Mouse (Mus musculus) right cerebral cortex, adult 18-20 months (tissue): ENCODE results near the gene Fam222a.
A peak's percentile ranks its signal among the peaks of the same experiment; 100 is the strongest.

Experiments used
- DNase-seq: peaks from one replicate; pipeline ENCODE4 v3.0.0; 2022; ENCODE audit warnings: mixed read lengths

Gene Fam222a

DNA sequence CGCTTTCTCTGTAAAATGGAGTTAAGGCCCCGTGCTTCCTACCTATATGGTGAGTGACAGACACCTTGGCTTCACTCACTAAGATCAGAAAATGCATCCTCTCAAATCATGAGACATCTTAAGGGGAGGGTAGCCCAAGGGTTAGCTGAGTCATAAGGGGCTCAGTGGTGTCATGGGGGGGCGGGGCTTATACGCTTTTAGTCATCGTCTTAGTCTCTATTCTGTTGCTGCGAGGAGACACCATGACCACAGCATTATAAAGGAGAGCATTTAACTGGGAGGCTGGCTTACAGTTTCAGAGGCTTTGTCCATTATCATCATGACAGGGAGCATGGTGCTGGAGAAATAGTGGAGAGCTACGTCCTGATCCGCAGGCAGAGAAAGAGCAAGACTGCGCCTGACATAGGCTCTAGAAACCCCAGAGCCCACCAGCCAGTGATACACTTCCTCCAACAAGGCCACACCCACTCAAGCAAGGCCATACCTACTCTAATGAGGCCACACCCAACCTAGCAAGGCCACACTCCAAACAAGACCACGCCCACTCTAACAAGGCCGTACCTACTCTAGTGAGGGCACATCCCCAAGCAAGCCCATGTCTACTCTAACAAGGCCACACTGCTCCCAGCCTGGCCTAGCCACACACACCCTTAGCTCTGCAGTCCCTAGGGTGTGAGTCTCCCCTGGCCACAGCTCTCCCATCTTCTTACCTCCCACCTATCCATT is 48.7 kb downstream of the Fam222a start:
- no peak for DNase-seq

DNA sequence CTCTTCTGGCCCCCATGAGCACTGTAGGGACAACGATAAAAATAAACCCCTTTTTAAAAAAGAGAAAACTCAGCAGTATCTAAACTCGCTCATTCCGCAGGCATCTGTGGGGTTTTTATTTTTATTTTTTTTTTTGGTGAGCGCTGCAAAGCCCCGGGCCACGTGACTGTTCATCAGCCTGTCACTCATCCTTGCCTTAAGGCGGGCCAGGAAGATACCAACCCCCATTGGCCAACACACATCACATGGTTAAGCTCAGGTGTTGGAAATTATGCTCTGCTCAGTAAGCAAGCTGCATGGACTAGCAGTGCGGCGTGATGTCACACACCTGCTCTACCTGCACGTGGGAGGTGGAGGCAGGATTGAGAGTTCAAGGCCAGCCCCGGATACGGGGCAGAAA is 50.0 kb downstream of the Fam222a start:
- DNase-seq = no peak

DNA sequence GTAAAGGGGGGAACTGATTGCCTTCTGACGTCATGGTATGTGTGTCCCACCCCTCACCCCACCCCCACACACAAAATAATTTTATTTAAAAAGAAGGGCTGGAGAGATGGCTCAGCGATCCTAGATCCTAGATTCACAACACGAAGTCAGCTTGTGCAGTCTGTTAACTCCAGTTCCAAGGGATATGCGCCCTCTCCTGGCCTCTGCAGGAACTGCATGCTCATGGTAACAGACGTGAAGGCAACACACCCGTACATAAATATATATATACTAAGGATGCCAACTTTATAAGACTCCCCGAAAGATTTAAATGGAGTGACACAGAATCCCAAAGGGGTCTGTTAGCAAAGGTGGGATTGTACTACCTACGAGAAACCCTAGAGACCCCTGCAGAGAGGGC is 51.0 kb downstream of the Fam222a start:
- peak; percentile 45 for DNase-seq

DNA sequence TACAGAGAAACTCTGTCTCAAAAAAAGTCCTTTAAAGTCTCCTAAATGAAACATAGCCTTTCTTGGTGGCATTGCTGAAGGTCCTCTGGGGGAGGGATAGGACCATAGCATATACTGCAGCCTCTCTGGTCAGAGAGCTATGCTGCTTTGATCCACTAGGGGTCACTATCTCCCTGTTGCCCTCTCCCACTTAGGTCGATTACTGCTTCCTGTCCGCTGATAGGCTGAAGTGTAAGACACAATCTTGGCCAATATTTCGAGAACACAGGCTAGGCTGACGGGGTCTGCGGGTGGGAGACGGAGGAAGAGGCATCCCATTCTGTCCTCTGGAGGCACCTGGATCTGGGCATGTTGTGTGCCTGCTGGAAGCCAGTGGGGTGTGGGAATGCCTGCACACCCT is 52.5 kb downstream of the Fam222a start:
- DNase-seq = no peak

DNA sequence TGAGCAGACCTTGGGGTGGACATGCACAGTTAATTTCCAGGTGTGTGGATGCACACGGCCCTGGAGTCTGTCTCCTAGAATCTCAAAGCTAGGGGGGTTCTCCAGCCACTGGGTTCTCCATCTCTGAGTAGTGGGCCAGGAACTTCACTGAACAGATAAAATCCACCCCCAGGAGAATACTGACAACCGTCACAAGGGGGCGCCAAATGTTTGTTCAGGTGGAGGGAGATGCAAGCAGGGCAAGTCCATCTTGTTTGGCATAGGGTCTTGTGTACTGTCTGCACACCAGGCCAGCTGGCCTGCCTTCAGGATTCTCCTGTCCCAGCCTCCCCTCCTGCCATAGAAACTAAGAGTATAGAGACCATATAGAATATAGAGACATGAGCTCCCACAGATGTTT is 57.8 kb downstream of the Fam222a start:
- peak; percentile 32 for DNase-seq

DNA sequence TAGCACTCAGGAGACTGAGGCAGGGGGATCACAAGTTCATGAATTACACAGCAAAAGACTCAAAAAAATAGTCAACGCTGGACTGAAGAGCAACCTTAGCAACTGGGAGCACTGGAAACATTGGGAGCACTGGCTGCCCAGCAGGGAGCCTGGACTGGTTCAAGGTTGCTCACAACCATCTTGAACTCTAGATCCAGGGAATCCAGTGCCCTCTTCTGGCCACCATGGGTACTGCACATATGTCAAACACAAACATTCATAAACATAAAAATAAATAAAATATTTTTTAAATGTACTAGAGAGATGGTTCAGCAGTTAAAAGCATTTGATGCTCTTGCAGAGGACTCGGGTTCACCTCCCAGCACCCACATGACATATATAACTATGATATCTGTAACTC is 63.5 kb downstream of the Fam222a start:
- no peak for DNase-seq

DNA sequence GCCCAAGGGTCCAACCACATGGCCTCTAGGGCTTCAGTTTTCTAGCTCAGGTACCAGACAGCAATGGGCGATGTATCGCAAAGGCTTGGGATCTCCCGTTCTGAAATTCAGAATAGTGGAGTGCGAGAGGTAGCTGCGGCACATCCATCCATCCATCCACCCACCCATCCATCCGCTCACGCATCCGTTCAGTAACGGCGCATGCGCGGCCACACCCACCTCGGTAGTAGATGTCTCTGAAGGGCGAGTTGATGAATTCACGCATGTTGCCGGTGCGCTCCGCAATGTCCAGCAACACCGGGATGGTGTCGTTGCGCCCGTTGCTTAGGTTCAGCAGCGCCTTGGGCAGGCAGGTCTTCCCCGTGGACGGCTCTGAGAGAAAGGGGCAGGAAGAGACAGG is 68.3 kb downstream of the Fam222a start:
- DNase-seq = no peak

DNA sequence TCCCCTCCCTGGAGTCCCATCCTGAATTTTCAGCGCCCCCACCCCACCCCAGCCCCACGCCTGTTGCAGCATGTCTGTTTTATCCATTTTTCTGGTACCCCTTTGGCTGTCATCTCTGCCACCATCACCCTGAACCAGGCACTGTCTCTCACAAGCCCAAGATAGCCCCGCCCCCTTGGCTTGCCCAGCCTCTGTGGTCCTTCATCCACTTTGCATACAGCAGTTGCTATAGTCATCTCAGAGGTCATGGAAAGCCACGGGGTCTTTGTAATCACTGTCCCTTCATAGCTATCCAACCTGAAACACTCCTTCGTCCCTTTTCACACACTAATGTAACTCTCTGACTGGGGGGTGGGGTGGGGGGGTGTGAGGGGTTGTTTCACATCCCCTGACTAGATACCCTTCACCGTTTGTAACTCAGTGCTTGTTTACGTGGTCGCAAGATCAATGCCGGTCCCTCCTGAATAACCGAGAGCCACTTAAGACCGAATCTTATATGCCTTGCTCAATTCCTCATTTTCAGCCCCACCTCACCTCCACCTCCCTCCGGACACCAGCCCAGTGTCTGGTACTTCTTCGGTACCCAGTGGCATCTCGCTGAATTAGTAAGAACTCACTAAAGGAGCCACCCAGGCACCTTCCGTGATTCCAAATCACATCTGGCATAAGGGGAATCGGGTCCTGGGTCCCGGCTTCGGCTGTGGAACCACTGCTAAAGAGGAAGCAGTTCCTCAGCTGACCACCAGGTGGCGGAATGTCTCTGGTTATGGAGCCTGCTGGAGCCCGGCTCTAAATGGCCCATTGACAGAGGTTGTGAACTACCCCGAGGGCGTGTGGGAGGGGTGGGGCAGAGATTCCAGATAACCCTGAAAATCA is 71.2 kb downstream of the Fam222a start:
- DNase-seq = peak; percentile 78

DNA sequence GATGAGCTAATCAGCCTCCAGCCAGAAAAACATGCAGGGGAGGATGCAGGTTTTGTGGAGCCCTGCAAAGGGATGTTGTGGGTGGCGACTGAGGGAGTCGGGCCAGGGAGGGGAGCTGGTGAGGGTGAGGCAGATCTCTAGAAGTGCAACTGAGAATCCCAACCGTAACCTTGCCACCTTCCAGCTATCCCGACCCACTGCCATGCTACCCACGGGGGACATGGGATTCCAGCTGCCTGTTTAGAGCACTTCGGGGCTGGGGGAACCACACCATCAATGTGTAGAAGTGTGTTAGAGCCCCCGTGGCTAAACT is 71.8 kb downstream of the Fam222a start:
- DNase-seq = no peak

DNA sequence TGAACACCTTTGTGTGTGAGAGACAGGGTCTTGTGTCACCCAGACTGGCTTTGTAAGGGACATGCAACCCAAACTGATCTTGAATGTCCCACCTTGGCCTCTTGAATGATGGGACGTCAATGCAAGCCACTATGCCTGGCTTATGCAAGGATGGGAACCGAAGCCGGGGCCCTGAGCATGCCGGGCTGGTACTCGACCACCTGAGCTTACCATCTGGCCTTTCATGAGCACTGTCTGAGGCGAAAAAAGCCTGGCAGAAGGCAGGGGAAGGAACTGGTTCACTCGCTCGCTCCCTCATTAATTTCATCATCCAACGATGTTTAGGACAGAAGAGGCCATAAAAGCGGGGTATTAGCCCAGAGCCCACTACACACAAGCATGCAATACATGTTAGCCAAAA is 73.0 kb downstream of the Fam222a start:
- DNase-seq = no peak

DNA sequence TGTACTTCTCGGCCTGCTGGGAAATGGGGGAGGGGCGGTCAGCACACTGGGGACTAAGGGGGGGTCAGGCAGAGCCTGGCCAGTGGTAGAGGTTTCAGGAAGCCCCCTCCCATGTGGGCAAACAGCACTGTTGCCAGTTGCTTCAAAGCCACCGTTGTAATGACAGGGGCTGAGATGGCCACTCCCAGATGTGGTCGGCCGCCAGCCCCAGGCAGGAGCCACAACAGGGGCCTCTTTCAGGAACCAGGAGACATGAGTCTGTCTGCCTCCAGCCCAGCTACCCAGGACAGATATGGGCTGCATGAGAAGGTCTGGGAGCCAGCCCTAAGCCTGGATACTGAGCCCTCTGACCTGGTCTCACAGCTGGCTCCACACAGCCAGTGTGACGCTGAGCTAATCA is 77.1 kb downstream of the Fam222a start:
- DNase-seq = no peak

DNA sequence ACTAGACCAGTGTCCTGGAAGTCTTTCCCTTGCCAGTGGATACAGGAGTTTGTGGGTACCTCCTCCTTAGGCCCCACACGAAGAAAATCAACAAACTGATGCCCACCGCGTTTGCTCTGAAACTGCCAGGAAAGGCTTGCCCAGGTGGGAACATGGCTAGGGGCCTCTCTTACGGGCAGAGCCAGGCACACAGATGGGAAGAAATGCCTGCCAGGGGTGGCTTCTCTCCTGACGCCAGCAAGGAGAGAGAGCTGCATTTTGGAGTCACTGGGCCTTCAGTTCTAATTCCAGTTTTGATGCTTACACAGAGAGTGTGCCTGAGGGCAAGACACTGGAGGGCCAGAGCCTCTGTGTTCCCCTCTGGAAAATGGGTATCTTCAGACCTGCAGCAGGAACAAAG is 78.1 kb downstream of the Fam222a start:
- no peak for DNase-seq

DNA sequence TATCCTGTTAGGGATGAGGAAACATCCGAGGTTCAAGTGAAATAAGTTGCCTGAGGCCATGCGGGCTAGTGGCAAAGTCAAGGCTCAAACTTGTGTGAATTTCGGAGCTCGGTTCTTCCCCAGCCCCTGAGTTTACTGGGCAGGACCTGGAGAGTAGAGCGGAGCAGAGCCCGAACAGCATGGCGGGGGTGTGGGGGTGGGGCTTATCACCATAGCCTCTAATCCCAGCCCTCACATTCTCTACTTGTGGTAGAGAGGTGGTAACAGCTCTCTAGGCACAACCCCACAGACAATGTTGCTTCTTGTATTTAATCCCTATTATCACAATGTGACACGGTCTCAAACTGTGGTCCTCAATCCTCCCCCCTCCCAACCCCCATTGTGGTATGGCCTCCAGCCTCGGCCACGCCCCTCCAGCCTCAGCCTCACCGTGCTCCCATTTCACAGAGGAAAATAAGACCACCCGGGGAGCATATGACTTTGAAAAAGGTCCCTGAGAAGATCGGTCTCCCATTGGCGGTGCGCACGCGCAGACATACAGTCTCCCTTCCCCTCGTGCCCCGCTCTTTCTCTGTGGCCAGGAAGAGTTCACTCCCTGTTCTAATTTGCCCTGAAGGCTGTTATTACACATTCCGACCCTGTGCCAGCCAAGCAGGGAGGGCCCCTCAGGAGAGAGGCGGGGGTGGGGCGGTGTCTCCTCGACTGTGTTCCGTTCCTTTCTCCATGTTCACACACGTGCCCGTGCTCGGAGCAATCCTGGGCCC is 79.6 kb downstream of the Fam222a start:
- DNase-seq = no peak

DNA sequence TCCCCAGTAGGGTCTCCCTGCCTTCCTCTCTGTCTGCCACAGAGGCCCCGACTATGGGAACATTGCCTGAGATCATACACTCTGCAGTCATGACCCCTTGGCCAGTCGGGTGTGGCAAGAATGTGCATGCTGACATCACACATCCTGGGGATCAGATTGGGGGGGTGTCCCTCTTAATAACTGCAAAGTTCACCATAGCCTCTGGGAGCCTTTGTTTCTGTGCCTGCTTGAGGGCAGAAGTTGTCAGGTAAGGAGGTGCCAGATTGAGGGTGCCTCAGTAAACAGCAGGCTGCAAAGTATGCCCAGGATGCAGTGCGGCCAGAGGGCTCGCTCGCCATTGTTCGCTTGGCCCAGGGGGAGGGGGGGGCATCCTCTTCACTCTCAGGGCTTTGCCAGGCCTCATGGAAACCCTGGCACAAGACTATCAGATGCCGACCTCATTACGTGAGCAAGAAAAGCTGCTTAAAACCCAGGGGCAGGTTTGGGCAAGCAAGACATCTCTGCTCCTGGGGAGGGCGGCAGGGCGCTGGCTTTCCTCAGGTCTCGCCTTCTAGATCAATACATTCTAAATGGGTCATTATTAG is 81.0 kb downstream of the Fam222a start:
- no peak for DNase-seq

DNA sequence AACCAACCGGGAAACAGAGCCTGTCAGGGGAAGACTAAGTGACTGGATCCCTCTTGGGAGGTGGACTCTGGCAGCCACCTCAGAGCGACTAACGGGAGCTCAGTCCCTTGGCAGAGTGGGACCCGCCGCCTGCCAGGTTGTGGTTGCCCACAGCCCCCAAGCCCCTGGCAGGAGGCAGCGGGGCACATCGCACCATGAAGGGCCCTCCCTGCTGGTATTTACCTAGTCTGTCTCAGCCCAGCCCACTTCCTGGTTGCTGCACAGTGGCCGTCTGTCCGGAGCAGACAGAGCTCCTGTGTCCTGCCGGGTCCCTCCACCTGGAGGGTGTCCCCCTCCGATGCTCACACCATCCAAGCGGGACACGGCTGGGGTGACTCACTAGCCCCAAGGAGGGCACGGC is 83.2 kb downstream of the Fam222a start:
- DNase-seq = no peak

DNA sequence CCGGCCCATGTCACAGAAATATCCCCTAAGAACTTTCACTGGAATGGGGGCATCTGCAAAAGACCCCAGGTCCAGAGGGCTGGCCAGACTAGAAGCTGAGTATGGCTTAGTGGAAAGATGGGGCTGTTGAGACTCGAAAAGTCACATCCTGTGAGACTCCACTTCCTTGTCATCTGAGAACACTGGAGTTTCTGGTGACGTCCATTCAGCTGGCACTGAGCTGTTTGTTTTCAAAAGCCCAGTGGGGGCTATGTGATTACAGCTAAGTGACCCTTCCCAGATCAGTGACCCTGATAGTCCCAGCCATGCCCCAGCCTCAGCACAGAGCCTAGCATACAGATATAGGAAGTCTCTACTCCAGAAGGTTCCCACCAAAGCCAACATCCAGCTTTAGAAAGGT is 83.6 kb downstream of the Fam222a start:
- no peak for DNase-seq

DNA sequence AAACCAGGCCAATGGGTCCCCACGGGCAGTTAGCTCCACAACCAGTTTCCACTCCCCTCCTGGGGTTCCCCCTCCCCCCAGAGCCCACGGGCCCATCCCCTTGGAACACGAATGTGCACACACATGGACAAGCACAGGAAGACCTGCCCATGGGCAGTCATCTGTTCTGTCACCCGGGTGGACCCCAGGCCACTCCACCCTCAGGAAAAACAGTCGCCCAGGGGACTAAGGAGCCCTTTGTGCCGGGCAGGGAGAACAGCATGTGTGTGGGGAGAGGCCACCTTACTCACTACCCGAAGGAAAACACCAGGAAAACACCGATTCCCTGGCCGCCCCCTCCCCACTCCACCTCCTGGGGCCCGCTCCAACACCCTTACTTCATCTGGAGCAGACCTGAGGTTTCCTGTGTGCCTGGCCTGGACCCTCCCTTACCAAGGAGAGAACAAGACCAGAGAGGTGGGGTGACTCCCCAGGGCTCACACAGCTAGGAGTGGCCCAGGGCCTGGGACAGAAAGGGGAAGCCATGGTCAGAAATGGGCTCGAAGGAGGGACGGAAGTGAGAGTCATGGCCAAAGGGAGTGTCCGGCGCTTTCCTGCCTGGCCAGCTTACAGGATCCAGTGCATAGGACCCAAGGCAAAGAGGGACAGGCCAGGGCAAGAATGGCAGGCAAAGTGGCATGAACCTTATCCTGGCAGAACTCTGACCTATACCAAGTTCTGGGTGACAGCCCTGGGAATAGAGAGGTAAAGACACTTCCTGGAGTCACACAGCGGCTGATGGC is 86.0 kb downstream of the Fam222a start:
- DNase-seq = no peak

DNA sequence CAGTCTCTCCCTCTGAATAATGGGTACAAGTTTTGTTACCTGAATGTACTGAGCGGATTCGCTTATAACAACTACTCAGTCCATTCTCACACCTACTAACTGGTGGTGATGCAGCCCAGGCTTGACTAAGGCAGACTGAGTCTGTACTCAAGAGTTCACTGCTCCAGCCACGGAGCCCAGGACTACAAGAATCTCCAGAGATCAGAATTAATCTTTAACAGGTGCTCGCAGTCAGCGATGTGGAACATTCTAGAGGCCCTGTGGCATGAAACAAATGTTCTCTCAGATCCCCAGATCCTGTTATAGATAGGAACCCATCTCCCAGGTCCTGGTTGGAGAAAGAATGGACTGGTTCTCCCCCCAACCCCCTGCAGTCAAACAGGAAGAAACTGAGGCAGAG is 87.9 kb downstream of the Fam222a start:
- DNase-seq = no peak

DNA sequence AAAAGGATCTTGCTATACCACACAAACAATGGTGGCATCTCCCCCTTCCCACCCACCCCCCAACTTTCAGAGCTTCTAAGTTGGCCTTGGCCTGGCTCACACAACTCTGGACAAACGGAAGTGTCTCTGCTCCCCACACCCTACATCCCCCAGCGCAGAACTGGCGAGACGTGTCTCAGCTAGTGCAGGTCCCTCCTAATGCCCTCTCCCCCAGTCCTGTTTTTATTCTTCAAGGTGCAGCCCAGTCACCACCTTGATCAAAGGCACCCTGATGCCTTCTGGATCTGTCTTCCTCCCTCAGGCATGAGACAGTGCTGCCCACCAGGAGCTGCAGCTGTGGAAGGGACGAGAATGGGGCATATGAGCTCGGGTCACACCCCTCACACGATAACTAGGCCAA is 88.5 kb downstream of the Fam222a start:
- no peak for DNase-seq

DNA sequence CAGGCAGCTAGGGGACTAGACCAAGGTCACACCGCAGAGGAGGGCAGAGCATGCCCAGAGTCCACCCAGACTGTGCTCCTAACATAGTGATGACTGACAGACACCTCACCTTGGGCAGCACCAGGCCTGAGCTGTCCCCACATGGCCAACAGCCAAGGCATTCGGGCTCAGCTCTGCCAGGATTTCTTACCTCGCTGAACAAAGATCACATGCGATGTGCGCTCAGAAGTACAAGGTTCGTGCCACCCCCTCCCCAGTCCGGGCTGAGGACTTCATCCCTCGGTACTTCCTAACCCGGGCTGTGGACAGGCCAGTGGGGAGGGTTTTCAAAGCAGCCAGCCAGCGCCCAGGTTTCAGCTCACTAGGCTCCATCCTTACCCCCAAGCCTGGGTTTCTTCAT is 89.6 kb downstream of the Fam222a start:
- no peak for DNase-seq

DNA sequence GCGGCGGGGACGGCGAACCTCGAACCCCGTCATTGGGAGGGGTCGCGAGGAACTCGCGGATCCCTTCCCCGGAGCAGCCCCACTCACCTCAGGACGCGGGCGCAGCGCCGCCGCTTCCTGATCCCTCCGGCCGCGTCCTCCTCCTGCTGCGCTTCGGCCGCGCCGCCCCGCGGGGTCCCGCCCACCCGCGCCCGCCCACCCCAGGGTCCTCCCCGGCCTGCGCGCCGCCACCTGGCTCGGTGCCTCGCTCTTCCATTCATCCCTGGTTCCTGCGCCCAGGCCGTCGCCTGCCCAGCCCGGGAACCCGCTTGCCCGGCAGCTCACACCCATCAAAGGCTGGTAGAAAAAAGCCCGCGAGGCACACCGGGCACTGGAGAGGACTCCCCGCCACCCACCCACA is 90.4 kb downstream of the Fam222a start, which contains the start of gene Trpv4:
Gene Trpv4 (minus strand): TSS at position 167 of the 400 bp plus-strand sequence.
- no peak for DNase-seq

DNA sequence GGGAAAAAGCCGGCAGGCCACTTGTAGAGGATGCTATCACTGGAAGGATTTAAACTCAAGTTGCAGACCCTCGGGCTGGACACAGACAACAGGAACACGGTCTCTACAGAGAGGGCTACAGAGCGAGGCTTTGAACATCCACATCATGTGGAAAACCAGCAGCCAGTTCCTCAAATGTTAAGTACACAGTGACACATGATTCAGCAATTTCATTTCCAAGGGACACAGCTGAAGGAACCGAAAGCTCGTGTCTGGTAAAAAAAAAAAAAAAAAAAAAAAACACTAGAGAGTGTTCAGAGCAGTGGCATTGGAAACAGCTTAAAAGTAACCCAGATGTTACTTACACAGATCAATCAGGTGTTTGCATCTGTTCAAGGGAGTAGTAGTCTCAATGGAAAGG is 93.2 kb downstream of the Fam222a start:
- DNase-seq = no peak
